Mouse (Mus musculus) olfactory bulb, adult 2 months (tissue): ENCODE results near the gene B830017H08Rik.

Source experiments
- CTCF ChIP-seq: fragments of 200-500 bp; IDR thresholded peaks from 2 replicates; pipeline ENCODE4 v1.5.1; 2012; ENCODE audit warnings: low read depth, mild to moderate bottlenecking, low read length, moderate library complexity; ENCODE audit not compliant: insufficient read depth
- POLR2A ChIP-seq: fragments of 200-500 bp; IDR thresholded peaks from 2 replicates; pipeline ENCODE4 v1.6.1; 2012; ENCODE audit warnings: mild to moderate bottlenecking, low read depth, low read length, moderate library complexity; ENCODE audit not compliant: insufficient read depth

DNA sequence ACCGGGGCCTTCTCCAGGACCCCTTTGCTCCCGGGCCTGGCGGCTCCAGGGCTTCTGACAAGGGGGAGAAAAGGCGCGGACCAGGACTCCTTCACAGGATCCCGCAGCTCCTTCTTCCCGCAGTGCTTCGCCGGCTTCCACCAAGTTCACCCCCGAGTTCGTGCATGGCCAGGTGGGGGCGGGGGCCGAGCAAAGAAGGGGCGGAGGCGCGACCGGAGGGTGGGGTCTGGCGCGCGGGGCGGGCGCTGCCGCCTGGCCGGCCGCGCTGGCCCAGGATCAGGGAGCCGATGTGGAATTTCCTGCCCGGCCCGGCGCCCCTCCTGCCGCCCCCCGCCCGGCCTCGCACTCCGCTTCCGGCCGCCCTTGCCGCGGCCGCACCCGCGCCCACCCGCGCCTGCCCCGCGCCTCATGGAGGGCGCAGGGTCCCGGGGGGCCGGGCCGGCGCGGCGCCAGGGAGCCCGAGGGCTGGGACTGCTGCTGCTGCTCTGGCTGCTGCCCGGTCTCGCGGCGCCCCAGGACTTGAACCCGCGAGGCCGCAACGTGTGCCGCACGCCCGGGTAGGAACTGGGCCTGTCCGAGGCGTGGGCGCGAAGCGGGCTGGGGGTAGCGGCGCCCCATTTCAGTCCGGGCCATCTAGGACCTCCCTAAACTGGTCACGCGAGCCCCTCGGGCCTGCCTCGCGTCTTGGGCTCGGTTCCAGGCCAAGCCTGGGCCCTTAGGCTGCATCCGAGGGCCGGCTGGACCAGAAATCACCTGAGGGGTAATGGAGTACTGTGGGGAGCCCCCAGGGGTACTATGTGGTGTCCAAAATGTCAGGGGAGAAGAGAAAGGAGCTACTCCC lies 35.7 kb upstream of the B830017H08Rik start, which contains the start of gene Scarf2:
- TF ChIP-seq CTCF, result no peak
- TF ChIP-seq POLR2A, result no peak
